Mouse (Mus musculus): ENCODE results near the gene Trim7.

DNA sequence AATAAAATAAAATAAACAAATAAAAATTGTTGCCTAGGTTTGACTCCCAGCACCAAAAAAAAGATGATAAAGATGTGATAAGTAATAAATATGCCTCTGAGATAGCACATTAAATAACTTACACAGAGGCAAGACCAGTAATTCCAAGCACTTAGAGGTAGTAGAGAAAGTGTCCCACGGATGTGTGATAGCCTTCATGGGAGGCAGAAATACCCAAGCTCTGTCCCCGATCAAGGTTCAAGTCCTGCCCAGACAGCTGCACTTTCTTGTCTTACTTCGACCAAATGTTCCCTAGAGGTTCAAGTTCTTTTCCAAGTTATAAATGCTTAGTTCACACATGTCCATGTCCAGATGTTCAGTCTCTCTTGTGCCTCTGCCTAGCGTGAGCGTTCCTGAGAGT is 36.7 kb upstream of the Trim7 start:
- TF ChIP-seq CTCF (IDR thresholded peaks at IDR 0.05; ENCODE audit: low read depth, low read length) (no peak), POLR2A (IDR thresholded peaks at IDR 0.05; ENCODE audit: insufficient read depth, low read length) (no peak), EP300 (IDR thresholded peaks at IDR 0.05; ENCODE audit: insufficient read depth, low read depth, low read length) (no peak)
